Mouse (Mus musculus) intestine, embryonic 16.5 days (tissue): Measurements from ENCODE around the gene Tk1. TPM values are rescaled to one million over a fixed set of nuclear protein-coding genes. Genes with fewer than 3 reads are reported as not detected.

ENCODE experiments used
- ATAC-seq: fragments of 200-750 bp; cut with Nextera tagmentation; 2 replicates; pipeline ENCODE4 v1.8.0; 2017; ENCODE audit warnings: moderate TSS enrichment, moderate library complexity
- H3K27ac ChIP-seq: fragments of 300-500 bp; sonication (generic); 2 replicates; pipeline ENCODE4 v1.5.1; 2014; ENCODE audit warnings: mild to moderate bottlenecking, low read length
- H3K27me3 ChIP-seq: fragments of 300-500 bp; sonication (generic); replicated peaks from 2 replicates; pipeline ENCODE4 v1.6.1; 2014; ENCODE audit warnings: low read length, control low read depth, mixed read lengths; ENCODE audit not compliant: control insufficient read depth, insufficient read depth
- H3K36me3 ChIP-seq: fragments of 300-500 bp; sonication (generic); 2 replicates; pipeline ENCODE4 v1.6.1; 2014; ENCODE audit warnings: low read length, control low read depth; ENCODE audit not compliant: control insufficient read depth, insufficient read depth
- H3K4me1 ChIP-seq: fragments of 300-500 bp; sonication (generic); 2 replicates; pipeline ENCODE4 v1.6.1; 2014; ENCODE audit warnings: low read length, control low read depth, mixed read lengths; ENCODE audit not compliant: control insufficient read depth, insufficient read depth
- H3K4me2 ChIP-seq: fragments of 300-500 bp; sonication (generic); 2 replicates; pipeline ENCODE4 v1.6.1; 2014; ENCODE audit warnings: low read depth, low read length, control low read depth
- H3K4me3 ChIP-seq: fragments of 300-500 bp; sonication (generic); 2 replicates; pipeline ENCODE4 v1.5.1; 2014; ENCODE audit warnings: mild to moderate bottlenecking, low read length
- H3K9ac ChIP-seq: fragments of 300-500 bp; sonication (generic); 2 replicates; pipeline ENCODE4 v1.6.1; 2014; ENCODE audit warnings: low read depth, low read length
- H3K9me3 ChIP-seq: fragments of 300-500 bp; sonication (generic); 2 replicates; pipeline ENCODE4 v1.6.1; 2016; ENCODE audit warnings: low read length, control low read depth; ENCODE audit not compliant: control insufficient read depth
- WGBS: fragments of 180-500 bp; shearing (Covaris S2); extraction: QIAGEN DNeasy Blood & Tissue Kit; methylation state at CpG from one replicate; pipeline ENCODE4 v1.1.7; 2014; 5-methylcytosine and 5-hydroxymethylcytosine counted together
- polyA plus RNA-seq: library from polyadenylated mRNA; unstranded; fragments of >200 nt; fragmentation: Nextera tagmentation; extraction: Ambion mirVana; gene quantifications from 2 replicates; pipeline ENCODE4 v1.2.1, GENCODE M21; 2015

Gene Tk1
- polyA plus RNA-seq, 1 experiment from 2014 or later, result 147 TPM

DNA sequence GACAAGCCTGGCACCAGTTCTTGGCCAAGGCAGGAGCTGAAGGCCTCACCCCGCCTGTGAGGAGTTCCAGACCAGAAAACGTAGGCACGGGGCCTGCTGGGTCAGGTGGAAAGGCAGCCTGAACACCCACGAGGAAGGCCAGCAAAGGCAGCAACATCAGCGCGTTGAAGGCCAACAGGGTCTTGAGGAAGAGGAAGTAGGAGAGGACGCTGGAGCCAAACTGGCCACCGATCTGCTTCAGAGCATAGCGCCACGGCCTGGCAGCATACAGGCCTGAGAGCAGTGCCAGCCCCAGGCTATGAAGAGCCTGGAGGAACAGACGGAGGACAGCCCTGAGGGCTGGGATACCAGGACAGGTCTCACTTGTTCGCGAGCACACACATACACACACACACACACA is 50.4 kb downstream of the Tk1 start:
- Histone ChIP-seq H3K36me3 (peaks cover 3% of the 10 kb centered on the region; the same call in 1 of the 2 replicates), H3K4me3 (no peak overlapping the region), H3K9ac (no peak overlapping the region), H3K27me3 (no peaks in the 10 kb centered on the region), H3K9me3 (no peaks in the 10 kb centered on the region), H3K4me2 (no peak overlapping the region), H3K4me1 (peaks cover 19% of the 10 kb centered on the region), H3K27ac (no peak overlapping the region)
- WGBS, result 86% methylated on average over 13 of the region's 13 CpGs
- ATAC-seq, result no peak

DNA sequence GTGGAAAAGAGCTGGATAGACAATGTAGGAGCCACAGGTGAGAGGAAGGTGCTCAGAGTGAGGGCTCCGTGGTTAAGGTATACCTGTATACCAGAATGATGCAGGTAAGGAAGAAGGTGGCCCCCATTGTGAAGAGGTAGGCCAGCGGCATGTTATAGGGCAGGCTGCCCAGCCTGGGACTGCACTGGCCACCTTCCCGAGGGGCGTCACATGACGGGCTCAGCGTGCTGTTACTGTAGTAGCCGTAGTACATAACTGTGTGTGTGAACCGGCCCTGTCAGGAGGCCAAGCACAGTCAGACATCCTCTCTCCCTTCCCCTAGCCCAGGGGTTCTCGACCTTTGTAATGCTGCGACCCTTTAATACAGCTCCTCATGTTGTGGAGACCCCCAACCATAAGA is 51.0 kb downstream of the Tk1 start:
- Histone ChIP-seq H3K27ac (no peak overlapping the region), H3K4me2 (no peak overlapping the region), H3K4me3 (no peak overlapping the region), H3K27me3 (no peaks in the 10 kb centered on the region), H3K9ac (no peak overlapping the region), H3K4me1 (peaks cover 18% of the 10 kb centered on the region), H3K36me3 (peaks cover 3% of the 10 kb centered on the region; the same call in 1 of the 2 replicates), H3K9me3 (no peaks in the 10 kb centered on the region)
- ATAC-seq, result no peak
- WGBS, result 94% methylated on average over 10 of the region's 10 CpGs

DNA sequence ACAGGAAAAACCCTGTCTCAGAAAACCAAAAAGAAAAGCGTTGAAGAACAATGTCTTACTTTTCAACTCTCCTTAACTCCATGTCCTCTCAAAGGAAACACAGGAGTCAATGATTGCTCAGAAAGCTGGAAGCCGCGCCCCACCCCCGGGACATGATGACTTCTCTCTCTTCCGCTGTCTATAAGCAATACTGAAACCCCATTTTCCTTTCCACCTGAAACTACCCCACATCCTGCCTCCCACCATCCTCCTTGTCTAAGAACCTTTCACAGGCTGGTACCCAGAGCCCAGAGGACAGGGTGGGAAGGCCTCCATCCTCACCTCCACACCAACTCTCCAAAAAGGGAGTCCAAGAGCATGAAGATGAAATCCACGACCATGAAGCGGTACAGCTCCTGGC is 53.5 kb downstream of the Tk1 start:
- no peak overlapping the region for H3K4me2 ChIP-seq
- H3K27me3 ChIP-seq, result no peaks in the 10 kb centered on the region
- WGBS, result 94% methylated on average over 7 of the region's 7 CpGs
- H3K4me1 ChIP-seq, result peaks cover 16% of the 10 kb centered on the region
- no peaks in the 10 kb centered on the region for H3K9me3 ChIP-seq
- H3K9ac ChIP-seq, result no peak overlapping the region
- peaks cover 1% of the 10 kb centered on the region; the same call in 1 of the 2 replicates for H3K36me3 ChIP-seq
- no peak overlapping the region for H3K4me3 ChIP-seq
- ATAC-seq, result no peak
- no peak overlapping the region for H3K27ac ChIP-seq

DNA sequence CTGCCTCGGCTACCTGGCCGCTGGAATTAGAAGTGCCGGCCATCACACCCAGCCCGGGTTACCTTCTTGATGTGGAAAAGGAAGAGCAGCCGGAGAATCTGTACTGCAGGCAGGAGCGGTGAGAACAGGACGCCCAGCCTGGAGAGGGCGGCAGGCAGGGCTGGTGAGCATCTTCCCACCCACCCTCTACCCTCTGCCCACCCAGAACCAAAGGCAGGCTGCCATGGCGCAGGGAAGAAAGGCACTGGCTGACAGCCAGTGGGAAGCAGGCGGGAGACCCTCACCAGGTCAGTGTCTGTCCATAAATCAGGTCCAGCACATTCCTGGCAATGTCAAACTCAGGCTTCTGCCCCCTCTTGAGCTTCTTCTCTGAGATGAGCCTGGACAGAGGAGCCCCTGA is 55.5 kb downstream of the Tk1 start:
- no peaks in the 10 kb centered on the region for H3K9me3 ChIP-seq
- WGBS, result 65% methylated on average over 10 of the region's 10 CpGs
- no peak overlapping the region; the same call in 1 of the 2 replicates for H3K27ac ChIP-seq
- H3K4me2 ChIP-seq, result no peak overlapping the region
- no peak for ATAC-seq
- peaks cover 16% of the 10 kb centered on the region for H3K4me1 ChIP-seq
- no peak overlapping the region for H3K4me3 ChIP-seq
- H3K36me3 ChIP-seq, result peaks cover 5% of the 10 kb centered on the region; the same call in 1 of the 2 replicates
- no peaks in the 10 kb centered on the region for H3K27me3 ChIP-seq
- H3K9ac ChIP-seq, result no peak overlapping the region

DNA sequence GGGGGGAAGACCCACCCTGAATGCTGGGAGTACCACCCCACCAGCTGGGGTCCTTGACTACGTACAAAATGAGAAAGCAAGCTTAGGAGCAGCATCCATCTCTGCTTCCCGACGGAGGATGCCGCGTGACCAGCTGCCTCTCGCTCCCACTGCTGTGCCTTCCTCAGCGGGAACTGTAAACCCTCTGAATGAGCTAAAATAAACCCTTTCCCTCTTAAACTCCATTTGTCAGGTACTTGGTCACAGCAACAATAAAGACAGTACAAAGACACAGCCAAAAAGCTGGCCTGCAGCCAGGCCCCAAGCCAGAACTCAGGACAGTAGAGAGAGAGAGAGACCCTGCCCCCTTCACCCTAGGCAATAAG is 56.2 kb downstream of the Tk1 start:
- no peaks in the 10 kb centered on the region for H3K9me3 ChIP-seq
- H3K4me2 ChIP-seq, result no peak overlapping the region
- 55% methylated on average over 7 of the region's 7 CpGs for WGBS
- H3K27me3 ChIP-seq, result no peaks in the 10 kb centered on the region
- no peak overlapping the region for H3K27ac ChIP-seq
- H3K4me3 ChIP-seq, result no peak overlapping the region
- no peak for ATAC-seq
- no peak overlapping the region for H3K9ac ChIP-seq
- H3K36me3 ChIP-seq, result peaks cover 8% of the 10 kb centered on the region
- peaks cover 16% of the 10 kb centered on the region for H3K4me1 ChIP-seq

DNA sequence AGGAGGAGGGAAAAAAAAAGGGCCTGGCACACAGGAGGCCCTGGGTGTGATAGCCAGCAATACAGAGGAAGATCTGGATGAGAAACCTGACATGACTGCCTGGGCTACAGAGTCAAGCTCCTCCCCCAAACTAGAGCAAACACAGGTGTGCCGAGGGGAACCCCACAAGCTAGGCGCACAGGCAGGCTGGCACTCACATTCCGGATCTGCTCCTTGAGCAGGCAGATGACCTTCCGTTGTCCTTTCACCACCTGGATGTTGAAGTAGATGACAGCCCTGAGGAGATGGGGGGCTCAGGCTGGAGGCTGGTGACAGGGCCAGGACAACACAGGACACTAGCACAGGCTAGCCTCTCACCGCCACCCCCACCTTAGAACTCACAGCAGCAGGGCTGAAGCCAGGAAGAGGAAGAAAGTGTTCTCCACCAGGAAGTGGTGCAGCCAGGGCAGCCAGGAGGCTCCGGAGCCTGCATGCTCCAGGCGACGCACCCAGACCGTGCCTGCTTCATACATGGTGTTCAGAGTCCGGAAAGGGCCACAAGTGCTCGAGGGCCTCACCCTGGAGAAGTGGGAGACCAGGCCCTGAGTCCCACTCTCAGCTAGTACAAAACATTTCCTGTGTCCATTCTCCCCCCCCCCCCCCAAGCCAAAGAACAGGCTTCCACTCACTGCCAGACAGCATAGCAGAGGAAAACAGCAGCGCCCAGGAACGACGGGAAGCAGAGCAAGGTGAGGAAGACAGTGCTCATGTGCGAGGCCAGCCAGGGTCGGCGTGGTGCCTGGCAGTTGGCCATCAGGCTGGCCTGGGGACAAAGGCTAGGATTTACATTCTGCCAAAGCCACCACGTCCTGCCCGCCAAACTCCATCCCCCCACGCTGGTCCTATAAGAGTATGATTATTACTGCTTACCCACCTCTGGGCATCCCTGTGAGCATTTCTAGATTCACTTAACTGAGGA is 56.9 kb downstream of the Tk1 start:
- no peak overlapping the region for H3K4me2 ChIP-seq
- no peak overlapping the region for H3K9ac ChIP-seq
- H3K4me3 ChIP-seq, result no peak overlapping the region
- no peaks in the 10 kb centered on the region for H3K27me3 ChIP-seq
- H3K9me3 ChIP-seq, result no peaks in the 10 kb centered on the region
- 0 out of 2 replicates have a peak overlapping the region, but pooled peaks have one; percentile 28 for H3K27ac ChIP-seq
- 71% methylated on average over 20 of the region's 20 CpGs for WGBS
- peaks cover 16% of the 10 kb centered on the region for H3K4me1 ChIP-seq
- H3K36me3 ChIP-seq, result peaks cover 12% of the 10 kb centered on the region
- ATAC-seq, result peak; percentile 31

DNA sequence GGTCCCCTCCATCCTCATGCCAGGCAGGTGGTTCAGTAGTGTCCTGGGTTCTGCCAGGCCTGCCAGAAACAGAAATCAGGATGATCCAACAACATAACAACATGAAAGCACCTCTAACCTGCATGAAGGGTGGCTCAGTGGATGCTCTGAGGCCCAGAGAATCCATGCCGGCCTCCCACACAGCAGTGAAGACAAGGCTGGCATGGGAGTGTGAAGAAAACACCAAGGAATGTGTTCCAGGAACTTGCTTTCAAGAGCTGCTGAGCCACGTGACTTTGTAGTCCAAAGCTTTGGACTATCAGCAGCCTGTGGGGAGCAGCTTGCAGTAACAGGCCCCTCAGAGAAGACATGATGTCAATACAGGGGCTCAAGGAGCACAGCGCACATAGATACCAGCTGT is 59.6 kb downstream of the Tk1 start:
- Histone ChIP-seq H3K9ac (no peak overlapping the region), H3K36me3 (peaks cover 12% of the 10 kb centered on the region), H3K27ac (no peak overlapping the region), H3K27me3 (no peaks in the 10 kb centered on the region), H3K4me1 (peaks cover 16% of the 10 kb centered on the region), H3K4me3 (no peak overlapping the region), H3K9me3 (no peaks in the 10 kb centered on the region), H3K4me2 (no peak overlapping the region)
- 80% methylated on average over 3 of the region's 3 CpGs for WGBS
- no peak for ATAC-seq

Other genes starting within 250 kb of the Tk1 start
- 6.6 and 6.8 TPM in 2 replicates for gene Tnrc6c, start 171.8 kb downstream of the Tk1 start, polyA plus RNA-seq
- gene Tmc8, start 44.0 kb downstream of the Tk1 start, polyA plus RNA-seq, result 14.5 and 17.4 TPM in 2 replicates
- 37.5 and 39.8 TPM in 2 replicates for gene Tmc6, start 43.9 kb downstream of the Tk1 start, polyA plus RNA-seq
- 0.81 and 1.6 TPM in 2 replicates for gene 6030468B19Rik, start 28.4 kb downstream of the Tk1 start, polyA plus RNA-seq
- 0.20 and 0.29 TPM in 2 replicates for gene Gm20708, start 16.4 kb downstream of the Tk1 start, polyA plus RNA-seq
- gene Syngr2, start 16.4 kb downstream of the Tk1 start, polyA plus RNA-seq, result 170 and 173 TPM in 2 replicates
- 9.6 and 10.7 TPM in 2 replicates for gene Afmid, start 168 bp downstream of the Tk1 start, polyA plus RNA-seq
- 259 and 306 TPM in 2 replicates for gene Birc5, start 23.2 kb upstream of the Tk1 start, polyA plus RNA-seq
- gene Tmem235, start 34.7 kb upstream of the Tk1 start, polyA plus RNA-seq, result 0.07 TPM in 1 of 2 replicates, not detected in the other
- 12.2 and 13.7 TPM in 2 replicates for gene Tha1, start 47.4 kb upstream of the Tk1 start, polyA plus RNA-seq
- gene Socs3, start 144.0 kb upstream of the Tk1 start, polyA plus RNA-seq, result 18.9 and 21.2 TPM in 2 replicates
- 33.9 and 35.7 TPM in 2 replicates for gene Pgs1, start 160.2 kb upstream of the Tk1 start, polyA plus RNA-seq